Mouse (Mus musculus): ENCODE data around the gene Kcna2. TPM values are rescaled to one million over a fixed set of nuclear protein-coding genes. Genes with fewer than 3 reads are reported as not detected.
A peak's percentile ranks its signal among the peaks of the same experiment; 100 is the strongest.

The Kcna2 gene
- polyA plus RNA-seq, 1 experiment from 2014 or later = 1.5 TPM

GRCm38 (mm10) chr3:107150469-107150868 is 49.5 kb downstream of the Kcna2 start:
- peak overlapping the region; percentile 9; the same call in 1 of the 2 replicates for H3K27ac ChIP-seq (replicated peaks; ENCODE audit: low read depth, low read length)
- no peak overlapping the region for H3K9ac ChIP-seq (replicated peaks; ENCODE audit: low read length)
- 34% methylated on average over 3 of the region's 3 CpGs for WGBS
- no peak overlapping the region for H3K4me2 ChIP-seq (ENCODE audit: low read length)
- peak; percentile 53; the same call in 1 of the 2 replicates for ATAC-seq (ENCODE audit: low FRiP score, low TSS enrichment)
- peak; percentile 18 for DNase-seq
- H3K9me3 ChIP-seq (ENCODE audit: control insufficient read depth, low read length) = no peaks in the 10 kb centered on the region
- H3K4me1 ChIP-seq (ENCODE audit: control insufficient read depth, insufficient read depth, low read length) = peaks cover 11% of the 10 kb centered on the region; the same call in 1 of the 2 replicates
- no peaks in the 10 kb centered on the region for H3K36me3 ChIP-seq (ENCODE audit: control insufficient read depth, insufficient read depth, low read length)
- no peak overlapping the region for H3K4me3 ChIP-seq (replicated peaks; ENCODE audit: low read depth, low read length)
- no peaks in the 10 kb centered on the region for H3K27me3 ChIP-seq (ENCODE audit: control insufficient read depth, insufficient read depth, low read length)

GRCm38 (mm10) chr3:107150872-107151540 is 50.1 kb downstream of the Kcna2 start:
- H3K27ac ChIP-seq (replicated peaks; ENCODE audit: low read depth, low read length) = no peak overlapping the region; the same call in 1 of the 2 replicates
- no peak overlapping the region for H3K9ac ChIP-seq (replicated peaks; ENCODE audit: low read length)
- peak; percentile 59 for DNase-seq
- ATAC-seq (ENCODE audit: low FRiP score, low TSS enrichment) = peak; percentile 39
- 20% methylated on average over 7 of the region's 7 CpGs for WGBS
- H3K4me1 ChIP-seq (ENCODE audit: control insufficient read depth, insufficient read depth, low read length) = peaks cover 11% of the 10 kb centered on the region; the same call in 1 of the 2 replicates
- no peaks in the 10 kb centered on the region for H3K27me3 ChIP-seq (ENCODE audit: control insufficient read depth, insufficient read depth, low read length)
- H3K9me3 ChIP-seq (ENCODE audit: control insufficient read depth, low read length) = no peaks in the 10 kb centered on the region
- no peaks in the 10 kb centered on the region for H3K36me3 ChIP-seq (ENCODE audit: control insufficient read depth, insufficient read depth, low read length)
- H3K4me2 ChIP-seq (ENCODE audit: low read length) = no peak overlapping the region
- no peak overlapping the region for H3K4me3 ChIP-seq (replicated peaks; ENCODE audit: low read depth, low read length)

DNA sequence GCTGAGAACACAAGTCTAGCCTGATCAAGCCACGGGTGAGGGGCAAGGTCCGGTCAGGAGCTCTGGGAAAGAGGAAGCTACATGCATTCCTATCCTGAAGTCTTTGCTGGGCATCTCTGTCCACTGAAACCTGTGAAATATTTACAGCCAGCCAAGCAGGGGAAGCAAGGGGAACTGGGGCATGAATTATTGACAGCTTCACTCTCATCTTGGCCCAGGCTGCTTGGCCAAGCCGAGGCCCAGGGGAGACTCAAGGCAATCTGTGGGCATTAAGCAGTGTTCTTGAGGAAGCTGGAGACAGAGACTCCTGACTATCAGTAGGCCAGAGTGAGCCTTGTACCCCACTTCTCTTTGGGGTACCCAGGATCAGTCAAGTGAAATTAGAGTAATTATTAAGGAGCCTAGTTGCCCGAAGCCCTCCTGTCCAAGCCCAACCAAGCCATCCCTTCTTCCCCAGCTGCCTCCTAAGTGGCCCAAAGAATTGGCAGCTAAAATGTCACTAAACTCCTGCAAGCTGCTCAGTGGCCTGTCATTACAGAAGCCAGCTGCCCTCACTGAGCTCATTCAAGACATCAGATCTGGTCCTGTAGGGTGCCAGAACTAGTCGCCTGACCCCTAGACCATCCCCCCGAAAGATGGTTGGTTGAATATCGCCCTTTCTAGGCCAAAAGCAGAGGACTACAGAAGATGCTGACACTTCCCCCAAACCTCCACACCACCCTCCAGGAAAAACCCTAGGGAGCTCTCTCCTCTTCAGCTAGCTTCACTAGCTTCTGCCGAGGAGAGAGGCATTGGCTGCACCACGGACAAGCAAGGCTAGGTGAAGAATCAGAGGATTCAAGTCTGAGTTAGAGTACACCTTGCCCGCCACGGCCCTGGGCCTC is 53.1 kb downstream of the Kcna2 start:
- Histone ChIP-seq H3K36me3 (ENCODE audit: control insufficient read depth, insufficient read depth, low read length) (no peaks in the 10 kb centered on the region), H3K4me1 (ENCODE audit: control insufficient read depth, insufficient read depth, low read length) (peaks cover 11% of the 10 kb centered on the region; the same call in 1 of the 2 replicates), H3K27ac (replicated peaks; ENCODE audit: low read depth, low read length) (no peak overlapping the region), H3K27me3 (ENCODE audit: control insufficient read depth, insufficient read depth, low read length) (no peaks in the 10 kb centered on the region), H3K4me2 (ENCODE audit: low read length) (no peak overlapping the region), H3K9ac (replicated peaks; ENCODE audit: low read length) (no peak overlapping the region), H3K9me3 (ENCODE audit: control insufficient read depth, low read length) (no peaks in the 10 kb centered on the region), H3K4me3 (replicated peaks; ENCODE audit: low read depth, low read length) (no peak overlapping the region)
- no peak for ATAC-seq (ENCODE audit: low FRiP score, low TSS enrichment)
- 91% methylated on average over 11 of the region's 11 CpGs for WGBS
- DNase-seq = no peak

DNA sequence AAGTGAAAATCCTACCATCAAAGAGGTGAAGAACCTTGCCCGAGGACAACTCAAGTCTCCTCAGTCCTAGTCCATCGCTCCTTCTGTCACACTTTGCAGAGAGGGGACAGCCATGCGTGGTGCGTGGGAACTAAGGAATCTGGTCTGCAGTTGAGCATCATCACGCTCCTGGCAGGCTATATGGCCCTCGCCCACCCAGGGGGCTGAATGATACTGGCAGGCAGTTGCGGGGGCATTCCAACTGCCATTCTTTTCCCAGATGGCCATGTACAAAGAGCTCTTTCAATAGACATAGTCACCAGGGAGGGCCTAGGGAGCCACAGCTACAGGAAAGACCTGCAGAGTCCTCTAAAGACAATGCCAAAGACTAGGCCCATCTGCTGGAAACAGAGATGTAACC is 57.9 kb downstream of the Kcna2 start:
- H3K4me1 ChIP-seq (ENCODE audit: control insufficient read depth, insufficient read depth, low read length) = peaks cover 5% of the 10 kb centered on the region; the same call in 1 of the 2 replicates
- DNase-seq (no peak), ATAC-seq (ENCODE audit: low FRiP score, low TSS enrichment) (no peak)
- H3K4me3 ChIP-seq (replicated peaks; ENCODE audit: low read depth, low read length) = no peak overlapping the region
- 93% methylated on average over 7 of the region's 7 CpGs for WGBS
- no peak overlapping the region for H3K27ac ChIP-seq (replicated peaks; ENCODE audit: low read depth, low read length)
- H3K9ac ChIP-seq (replicated peaks; ENCODE audit: low read length) = no peak overlapping the region
- H3K27me3 ChIP-seq (ENCODE audit: control insufficient read depth, insufficient read depth, low read length) = no peaks in the 10 kb centered on the region
- no peak overlapping the region for H3K4me2 ChIP-seq (ENCODE audit: low read length)
- no peaks in the 10 kb centered on the region for H3K9me3 ChIP-seq (ENCODE audit: control insufficient read depth, low read length)
- no peaks in the 10 kb centered on the region for H3K36me3 ChIP-seq (ENCODE audit: control insufficient read depth, insufficient read depth, low read length)

DNA sequence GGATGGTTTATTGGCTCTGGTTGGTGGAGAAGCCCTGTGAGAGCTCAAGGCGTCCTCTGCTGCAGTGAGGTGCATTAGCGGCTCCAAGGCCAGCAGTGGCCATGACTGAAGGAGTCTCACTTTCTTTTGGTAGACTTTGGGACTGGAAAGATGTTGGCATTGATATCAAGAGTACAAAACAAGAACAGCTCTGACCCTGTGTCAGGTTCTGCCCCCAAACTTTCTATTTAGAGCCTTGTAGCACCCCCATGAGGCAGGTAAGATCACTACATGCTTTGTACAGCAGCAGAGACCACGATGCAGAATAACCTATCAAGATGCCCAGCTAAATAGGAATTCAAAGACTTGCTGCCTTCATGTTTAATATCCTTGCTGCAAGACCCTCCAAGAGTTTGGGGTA is 58.5 kb downstream of the Kcna2 start:
- Histone ChIP-seq H3K4me2 (ENCODE audit: low read length) (peak overlapping the region; percentile 54), H3K9me3 (ENCODE audit: control insufficient read depth, low read length) (no peaks in the 10 kb centered on the region), H3K36me3 (ENCODE audit: control insufficient read depth, insufficient read depth, low read length) (no peaks in the 10 kb centered on the region), H3K4me3 (replicated peaks; ENCODE audit: low read depth, low read length) (peak overlapping the region; percentile 24), H3K27me3 (ENCODE audit: control insufficient read depth, insufficient read depth, low read length) (no peaks in the 10 kb centered on the region), H3K27ac (replicated peaks; ENCODE audit: low read depth, low read length) (no peak overlapping the region), H3K4me1 (ENCODE audit: control insufficient read depth, insufficient read depth, low read length) (peaks cover 5% of the 10 kb centered on the region; the same call in 1 of the 2 replicates), H3K9ac (replicated peaks; ENCODE audit: low read length) (no peak overlapping the region)
- 67% methylated on average over 3 of the region's 3 CpGs for WGBS
- DNase-seq = peak; percentile 40
- ATAC-seq (ENCODE audit: low FRiP score, low TSS enrichment) = no peak

- ATAC-seq (ENCODE audit: low FRiP score, low TSS enrichment) = peak; percentile 62
Measured at GRCm38 (mm10) chr3:107159859-107160324, 58.9 kb downstream of the Kcna2 start.

DNA sequence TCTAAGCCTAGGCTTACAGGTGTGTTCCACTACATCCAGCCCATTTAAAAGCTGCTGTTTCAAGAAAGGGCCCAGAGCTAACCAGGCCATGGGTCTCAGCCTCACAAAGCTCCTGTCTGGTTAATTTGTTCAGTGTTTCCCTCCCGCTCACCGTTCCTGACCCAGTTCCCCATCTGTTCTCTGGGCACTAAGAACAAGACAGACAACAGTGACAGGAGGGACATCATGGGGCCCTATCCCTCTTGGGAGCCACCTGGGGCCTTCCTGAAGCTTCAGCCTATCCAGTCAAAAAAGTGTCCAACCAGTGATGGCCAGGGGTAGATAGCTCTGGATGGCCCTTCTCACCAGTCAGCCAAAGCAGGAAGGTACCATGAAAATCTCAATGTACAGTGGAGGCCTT is 61.8 kb downstream of the Kcna2 start:
- H3K4me3 ChIP-seq (replicated peaks; ENCODE audit: low read depth, low read length) = no peak overlapping the region
- H3K4me1 ChIP-seq (ENCODE audit: control insufficient read depth, insufficient read depth, low read length) = peaks cover 5% of the 10 kb centered on the region; the same call in 1 of the 2 replicates
- H3K4me2 ChIP-seq (ENCODE audit: low read length) = no peak overlapping the region
- H3K36me3 ChIP-seq (ENCODE audit: control insufficient read depth, insufficient read depth, low read length) = no peaks in the 10 kb centered on the region
- 90% methylated on average over 2 of the region's 2 CpGs for WGBS
- H3K27me3 ChIP-seq (ENCODE audit: control insufficient read depth, insufficient read depth, low read length) = no peaks in the 10 kb centered on the region
- H3K9me3 ChIP-seq (ENCODE audit: control insufficient read depth, low read length) = no peaks in the 10 kb centered on the region
- H3K9ac ChIP-seq (replicated peaks; ENCODE audit: low read length) = no peak overlapping the region
- no peak overlapping the region for H3K27ac ChIP-seq (replicated peaks; ENCODE audit: low read depth, low read length)
- ATAC-seq (ENCODE audit: low FRiP score, low TSS enrichment) (no peak), DNase-seq (no peak)

More at GRCm38 (mm10) chr3:107159859-107160324, 58.9 kb downstream of the Kcna2 start:
- Histone ChIP-seq H3K27ac (replicated peaks; ENCODE audit: low read depth, low read length) (no peak overlapping the region), H3K4me3 (replicated peaks; ENCODE audit: low read depth, low read length) (peak overlapping the region; percentile 24), H3K4me1 (ENCODE audit: control insufficient read depth, insufficient read depth, low read length) (peaks cover 5% of the 10 kb centered on the region; the same call in 1 of the 2 replicates), H3K9me3 (ENCODE audit: control insufficient read depth, low read length) (no peaks in the 10 kb centered on the region), H3K27me3 (ENCODE audit: control insufficient read depth, insufficient read depth, low read length) (no peaks in the 10 kb centered on the region), H3K36me3 (ENCODE audit: control insufficient read depth, insufficient read depth, low read length) (no peaks in the 10 kb centered on the region), H3K9ac (replicated peaks; ENCODE audit: low read length) (peak overlapping the region; percentile 45; the same call in 1 of the 2 replicates), H3K4me2 (ENCODE audit: low read length) (peak overlapping the region; percentile 54)
- WGBS = under 1% methylated on average over 17 of the region's 17 CpGs
- DNase-seq = peak; percentile 63
